Mouse (Mus musculus): ENCODE measurements around the gene En1.

En1 gene

DNA sequence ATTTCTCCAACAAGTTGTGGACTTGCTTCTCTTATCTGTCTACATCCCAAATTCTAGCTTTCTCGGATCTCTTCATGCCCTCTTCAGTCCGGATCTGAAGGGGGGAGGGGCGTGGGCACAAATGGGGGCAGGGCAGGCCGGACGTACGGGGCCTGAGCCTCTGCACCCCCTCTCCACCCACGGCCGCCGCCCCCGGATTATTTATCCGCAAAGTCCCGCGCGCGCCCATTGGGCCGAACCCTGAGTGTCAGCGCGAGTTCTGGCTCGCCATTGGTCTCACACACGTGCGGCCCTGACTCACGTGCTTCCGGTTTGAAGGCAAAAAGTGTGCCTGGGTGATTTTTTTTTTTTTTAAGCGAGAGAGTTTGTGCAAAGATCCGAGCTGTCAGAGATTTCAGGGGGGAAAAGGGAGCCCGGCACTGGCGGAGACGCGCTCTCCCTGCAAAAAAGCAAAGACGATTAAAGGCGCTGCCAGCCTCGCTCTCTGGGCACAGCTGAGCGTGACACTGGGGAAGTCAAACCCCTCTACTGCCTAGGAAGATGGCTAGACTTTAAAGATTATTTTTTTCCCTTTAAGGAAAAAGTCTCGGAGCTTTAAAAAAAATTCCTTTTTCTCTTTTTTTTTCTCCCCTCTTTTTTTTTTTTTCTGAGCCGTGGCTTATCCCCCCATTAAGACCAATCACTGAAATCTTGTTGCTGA is at the start of gene En1:
Gene En1 (plus strand): TSS at position 388 of the 700 bp plus-strand sequence.
- peak; percentile 92 for DNase-seq (ENCODE audit: low spot score)

DNA sequence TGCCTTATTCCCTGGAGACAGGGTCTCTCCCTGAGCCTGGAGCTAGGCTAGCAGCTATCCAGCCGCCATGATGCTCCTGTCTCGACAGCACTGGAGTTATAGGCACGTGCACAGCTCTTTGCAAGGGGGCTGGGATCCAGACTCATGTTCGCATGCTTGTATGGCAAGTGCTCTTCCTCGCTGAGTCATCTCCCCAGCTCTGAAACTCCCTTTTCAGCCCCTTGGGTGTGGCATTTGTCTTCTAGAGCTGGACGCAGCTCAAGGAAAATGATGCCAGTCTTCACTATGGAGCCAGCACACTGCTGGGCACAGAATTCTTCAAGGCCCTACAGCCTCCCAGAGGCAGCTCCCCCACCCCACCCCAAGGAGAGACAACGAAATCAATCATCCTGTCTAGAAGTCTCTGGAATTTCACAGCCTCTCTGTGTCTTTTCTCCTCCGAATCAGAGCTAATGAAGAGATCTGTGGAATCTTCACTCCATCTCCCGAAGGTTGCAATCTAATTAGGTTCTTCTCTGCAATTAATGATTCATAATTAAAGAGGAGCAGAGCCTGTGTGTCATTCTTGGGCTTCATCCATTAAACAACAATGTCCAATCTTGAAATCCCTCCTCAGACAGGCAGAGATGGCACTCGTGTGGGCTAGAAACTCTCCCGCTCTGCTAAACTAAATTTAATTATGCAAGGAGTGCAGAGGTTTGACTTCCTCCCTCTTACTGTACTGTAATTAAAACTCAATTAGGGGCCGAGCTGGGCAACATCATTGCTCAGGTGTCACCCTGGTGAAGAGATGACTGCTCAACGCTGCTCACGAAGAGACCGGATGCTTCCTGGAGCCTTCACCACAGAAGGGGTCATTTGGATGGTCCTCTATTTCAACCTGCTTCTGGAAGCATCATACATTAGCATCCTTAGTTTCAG is 45.0 kb upstream of the En1 start:
- no peak for DNase-seq (ENCODE audit: low spot score)

DNA sequence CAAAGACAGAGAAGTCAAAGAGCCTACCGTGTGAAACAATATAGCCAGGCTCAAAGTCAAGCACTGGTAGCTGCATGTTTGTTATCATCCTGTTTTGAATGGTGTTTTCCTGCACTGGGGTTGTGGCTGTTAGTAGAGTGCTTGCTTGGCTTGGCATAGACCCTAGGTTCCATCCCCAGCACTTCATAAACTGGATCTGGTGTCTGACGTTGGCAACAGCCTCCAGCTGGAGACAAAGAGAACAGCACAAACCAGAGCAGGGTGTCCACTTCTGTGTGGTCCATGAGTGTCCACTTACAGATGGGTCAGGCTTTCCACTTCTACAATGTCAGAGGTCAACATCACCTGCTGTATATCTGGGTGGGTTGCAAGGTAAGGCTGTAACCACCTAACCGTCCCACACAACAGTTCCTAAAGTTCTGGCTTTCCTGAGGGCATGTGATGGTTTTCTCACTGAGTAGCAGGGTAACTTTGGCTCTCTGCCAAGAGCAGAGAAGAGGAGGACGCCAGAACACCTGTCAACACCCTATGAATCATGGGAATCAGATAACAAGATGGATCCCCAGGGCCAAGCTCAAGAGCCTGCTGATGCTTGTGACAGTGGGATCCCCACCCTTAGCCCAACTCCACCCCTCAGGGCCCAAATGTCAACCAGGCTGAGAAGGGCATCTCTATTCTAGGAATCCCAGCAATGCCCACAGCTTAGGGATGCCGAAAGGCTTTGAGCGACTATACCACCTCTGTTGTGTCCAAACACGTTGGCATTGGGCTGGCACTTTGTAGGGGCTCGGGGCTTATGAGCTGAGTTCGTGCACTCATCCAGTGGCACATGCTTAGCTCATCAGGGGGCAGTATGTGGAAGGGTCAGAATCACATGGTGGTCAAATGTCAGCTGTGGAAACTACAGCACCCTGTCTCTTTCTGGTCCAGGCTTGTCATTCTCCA is 43.6 kb upstream of the En1 start:
- DNase-seq (ENCODE audit: low spot score) = no peak

- no peak for DNase-seq (ENCODE audit: low spot score)
Measured at GRCm38 (mm10) chr1:120559911-120560310, 42.3 kb upstream of the En1 start.

DNA sequence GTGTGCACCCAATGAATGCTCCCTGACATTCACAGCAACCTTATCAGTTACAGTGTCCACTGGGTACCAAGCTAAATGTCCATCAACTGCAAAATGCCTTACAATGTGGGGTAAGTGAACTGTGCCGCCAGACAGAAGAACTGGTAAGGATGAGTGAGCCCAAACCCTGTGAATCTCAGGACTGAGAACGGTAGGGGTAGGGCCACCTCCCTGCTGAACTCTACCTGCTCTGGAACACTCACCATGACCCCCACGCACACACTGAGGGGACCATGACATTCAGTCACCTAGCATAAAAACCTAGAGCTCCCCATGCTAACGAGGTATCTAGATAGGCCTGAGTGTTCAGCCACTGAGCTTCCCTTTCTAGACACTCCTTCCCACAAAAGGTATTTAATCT is 20.9 kb upstream of the En1 start:
- DNase-seq (ENCODE audit: low spot score) = no peak

DNA sequence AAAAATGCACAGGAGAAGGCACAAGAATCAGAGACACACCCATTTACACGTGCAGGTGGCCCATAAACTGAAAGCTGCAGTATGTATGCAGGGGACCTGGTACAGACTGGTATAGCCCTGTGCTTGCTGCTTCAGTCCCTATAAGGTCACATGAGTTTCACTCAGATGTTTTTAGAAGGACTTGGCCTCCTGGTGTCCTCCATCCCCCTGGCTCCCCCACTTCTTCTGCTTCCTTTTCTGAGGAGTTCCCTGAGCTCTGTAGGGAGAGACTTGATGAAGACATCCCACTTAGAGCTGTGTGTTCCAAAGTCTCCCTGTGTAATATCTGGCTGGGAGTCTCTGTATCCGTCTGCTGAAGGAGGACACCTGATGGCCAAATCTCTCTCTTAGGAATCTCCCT is 16.7 kb upstream of the En1 start:
- DNase-seq (ENCODE audit: low spot score) = no peak

DNA sequence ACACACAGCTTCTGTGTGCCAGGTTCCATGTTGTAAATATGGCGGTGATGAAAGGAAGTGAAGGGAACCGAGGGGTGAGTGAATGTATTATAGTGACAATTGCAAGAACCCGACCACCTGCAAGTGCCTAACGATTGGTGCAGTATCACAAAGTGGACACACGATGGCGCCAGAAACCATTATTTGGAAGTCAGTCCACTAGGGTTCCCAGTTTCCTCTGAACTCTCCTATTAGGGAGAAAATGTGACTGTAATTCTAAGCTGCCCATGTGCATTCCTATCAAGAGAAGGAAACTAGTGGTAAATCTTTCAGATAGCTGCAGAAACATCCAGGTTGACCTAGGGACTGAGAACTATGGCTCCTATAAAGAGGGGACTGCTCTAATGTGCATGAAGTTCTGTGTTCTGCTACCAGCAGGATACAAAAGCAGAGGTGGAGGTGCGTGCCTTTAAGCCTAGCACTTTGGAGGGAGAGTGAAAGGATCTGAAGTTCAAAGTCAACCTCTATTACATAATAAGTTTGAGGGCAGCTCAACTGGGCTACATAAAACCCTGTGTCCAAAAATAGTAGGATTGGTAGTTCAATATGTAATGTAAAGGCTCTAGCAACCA is 15.6 kb upstream of the En1 start:
- peak; percentile 85 for DNase-seq (ENCODE audit: low spot score)

- DNase-seq (ENCODE audit: low spot score) = no peak
Measured at GRCm38 (mm10) chr1:120587431-120587830, 14.8 kb upstream of the En1 start.

DNA sequence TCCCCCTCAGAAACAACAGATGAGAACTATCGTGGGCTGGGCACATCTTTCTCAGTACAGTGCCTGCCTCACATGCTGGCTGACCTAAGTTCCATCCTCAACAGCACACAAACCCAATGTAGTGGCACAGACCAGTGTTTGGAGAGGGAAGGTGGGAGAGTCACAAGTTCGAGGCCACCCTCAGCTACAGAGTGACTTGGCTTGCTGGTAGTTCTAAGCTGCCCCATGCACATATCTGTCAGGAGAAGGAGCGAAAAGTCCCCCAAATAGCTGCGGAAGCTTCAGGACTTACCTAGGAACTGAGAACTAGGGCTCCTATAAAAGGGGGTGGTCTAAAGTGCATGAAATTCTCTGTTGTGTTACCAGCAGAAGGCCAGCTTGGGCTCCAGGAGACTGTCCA is 14.3 kb upstream of the En1 start:
- no peak for DNase-seq (ENCODE audit: low spot score)

- peak; percentile 62 for DNase-seq (ENCODE audit: low spot score)
Measured at GRCm38 (mm10) chr1:120588362-120589027, 13.7 kb upstream of the En1 start.

DNA sequence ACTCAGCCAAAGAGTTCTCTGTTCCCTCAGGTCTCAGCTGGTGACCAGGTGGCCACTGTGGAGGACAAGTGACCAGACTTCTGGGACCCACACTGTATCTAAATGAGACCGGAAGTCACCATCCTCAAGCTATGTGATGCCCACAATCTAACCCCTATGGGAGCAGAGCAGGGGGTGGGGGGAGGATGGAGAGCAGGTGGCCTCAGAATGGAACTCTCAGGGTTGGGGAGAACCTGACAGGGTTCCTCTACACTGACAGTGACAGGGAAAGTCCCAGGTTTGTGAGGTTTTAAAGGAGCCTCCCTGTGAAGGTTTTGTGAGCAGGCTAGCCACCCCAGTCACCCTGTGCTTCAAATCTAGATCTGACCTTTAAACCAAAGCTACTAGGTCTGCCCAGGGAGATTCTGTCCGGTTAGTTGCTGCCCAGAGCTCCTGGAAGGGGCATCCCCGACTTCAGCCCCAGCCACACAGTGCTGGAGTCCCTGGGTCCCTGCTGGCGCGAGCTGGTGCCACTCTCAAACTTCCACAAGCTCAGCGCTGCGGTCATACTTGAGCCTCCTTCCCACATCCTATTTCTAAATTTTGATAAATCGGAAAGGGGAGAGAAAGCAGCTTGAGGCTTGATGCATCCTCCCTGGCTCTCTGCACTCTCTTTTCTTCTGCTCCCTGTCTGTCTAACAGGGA is 8.8 kb upstream of the En1 start:
- no peak for DNase-seq (ENCODE audit: low spot score)

DNA sequence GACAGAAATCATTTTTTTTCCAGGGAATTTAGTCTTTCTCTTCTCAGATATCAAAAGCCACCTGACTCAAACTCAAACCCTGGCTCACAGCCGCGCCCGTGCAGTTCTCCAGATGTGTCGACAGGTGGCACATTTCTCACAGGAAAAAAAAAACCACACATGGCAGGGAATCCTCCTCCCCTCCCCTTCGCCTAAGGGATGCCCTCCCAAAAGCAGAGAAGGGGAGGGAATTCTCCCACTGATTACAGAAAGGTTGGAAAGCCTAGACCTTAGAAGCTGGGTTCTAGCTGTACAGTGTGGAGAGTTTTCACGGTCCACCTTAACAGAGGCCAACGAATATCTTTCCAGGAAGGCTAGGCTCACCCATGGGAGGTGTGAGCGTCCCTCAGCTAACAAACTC is 7.6 kb upstream of the En1 start:
- peak; percentile 55 for DNase-seq (ENCODE audit: low spot score)

GRCm38 (mm10) chr1:120595471-120596240 is 6.6 kb upstream of the En1 start:
- no peak for DNase-seq (ENCODE audit: low spot score)

GRCm38 (mm10) chr1:120596319-120596718 is 5.9 kb upstream of the En1 start:
- peak; percentile 60 for DNase-seq (ENCODE audit: low spot score)

DNA sequence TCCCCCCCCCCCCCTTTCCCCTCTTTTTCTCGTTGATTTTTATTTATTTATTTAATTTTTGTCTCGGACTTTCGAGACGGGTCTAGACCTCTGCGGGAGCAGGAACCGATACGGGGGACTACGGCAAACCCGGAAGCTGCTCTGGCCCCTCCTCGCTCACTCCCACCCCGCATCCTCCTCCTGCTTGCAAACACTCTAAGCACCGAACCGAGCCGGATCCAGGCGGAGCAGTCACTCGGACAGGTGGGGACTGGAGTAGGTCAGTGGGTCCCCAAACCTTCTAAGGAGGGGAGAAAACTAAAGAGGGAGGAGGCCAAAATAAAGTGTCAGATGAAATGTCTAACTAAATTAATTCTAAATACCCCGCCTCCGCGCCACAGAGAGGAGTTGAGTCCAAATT is 5.4 kb upstream of the En1 start:
- DNase-seq (ENCODE audit: low spot score) = peak; percentile 48

- no peak for DNase-seq (ENCODE audit: low spot score)
Measured at GRCm38 (mm10) chr1:120597271-120597670, 4.9 kb upstream of the En1 start.

- no peak for DNase-seq (ENCODE audit: low spot score)
Measured at GRCm38 (mm10) chr1:120598196-120598940, 3.9 kb upstream of the En1 start.

DNA sequence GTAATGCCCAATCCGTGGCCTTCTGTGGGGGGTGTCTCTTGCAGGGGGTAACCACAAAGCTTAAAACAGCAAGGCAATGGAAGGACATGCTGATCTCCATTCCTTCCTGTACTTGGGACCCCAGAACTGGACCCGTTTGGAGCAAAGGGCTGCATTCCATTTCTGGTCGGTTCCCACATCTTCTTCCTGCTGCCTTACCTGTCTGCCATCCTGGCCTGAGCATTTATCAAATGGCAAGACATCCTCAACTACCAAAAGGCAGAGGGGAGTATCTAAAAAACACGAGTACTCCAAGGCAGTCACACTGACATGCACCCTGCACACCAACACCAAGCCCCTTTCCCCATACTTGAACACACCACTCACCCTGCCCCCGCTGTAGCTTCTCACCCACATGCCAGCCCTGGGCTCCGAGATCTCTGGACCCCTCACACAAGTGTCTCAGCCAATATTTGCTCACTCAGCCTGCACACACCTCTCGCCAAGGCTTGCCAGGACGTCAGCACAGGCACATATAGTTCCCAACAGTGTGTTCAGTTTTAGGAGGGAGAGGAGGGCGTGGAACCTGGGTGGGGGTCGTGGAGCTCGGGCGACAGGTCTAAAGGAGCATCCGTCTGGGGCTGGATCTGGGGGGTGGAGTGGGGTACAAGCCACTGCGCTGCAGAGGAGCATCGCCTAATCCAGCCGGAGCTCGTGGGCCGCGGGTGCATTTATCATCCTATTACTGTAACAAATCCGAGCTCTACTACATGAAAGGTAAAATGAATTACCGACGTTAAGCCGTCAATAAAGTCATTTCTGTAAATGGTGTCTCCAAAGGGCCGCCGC is 2.7 kb upstream of the En1 start:
- no peak for DNase-seq (ENCODE audit: low spot score)

Data from adipocyte (in vitro differentiated cells).